Mouse (Mus musculus): ENCODE measurements at regions not wholly inside any gene's neighbourhood (a gene's known extent, or its start where the extent isn't known, plus 50 kb on each side); places are given as distances from the start of the nearest gene placed in this dataset.
A peak's percentile ranks its signal among the peaks of the same experiment; 100 is the strongest.

GRCm38 (mm10) chr15:32015169-32015568 lies 161.9 kb upstream of the Tas2r119 start:
- H3K27me3 ChIP-seq (replicated peaks; ENCODE audit: control insufficient read depth, insufficient read depth, low read length), result no peaks in the 10 kb centered on the region
- 88% methylated on average over 4 of the region's 4 CpGs for WGBS
- TF ChIP-seq CTCF (conservative IDR thresholded peaks at IDR 0.05; ENCODE audit: insufficient read depth, insufficient read length, low read depth, low read length) (no peak), POLR2A (IDR thresholded peaks at IDR 0.05; ENCODE audit: low read depth, low read length) (no peak)
- H3K4me1 ChIP-seq (ENCODE audit: control insufficient read depth, insufficient read depth, low read length), result peaks cover 3% of the 10 kb centered on the region; the same call in 1 of the 2 replicates
- no peak overlapping the region for H3K27ac ChIP-seq (ENCODE audit: insufficient read depth, low read depth, low read length)
- no peaks in the 10 kb centered on the region for H3K36me3 ChIP-seq (ENCODE audit: control insufficient read depth, insufficient read depth, low read length)
- DNase-seq, result no peak
- no peak overlapping the region for H3K4me3 ChIP-seq (ENCODE audit: insufficient read depth, low read depth, low read length)

GRCm38 (mm10) chr15:32020323-32021008 lies 156.6 kb upstream of the Tas2r119 start:
- H3K4me1 ChIP-seq (ENCODE audit: control insufficient read depth, insufficient read depth, low read length), result 0 out of 2 replicates have a peak, but pooled peaks cover 6% of the 10 kb centered on the region
- DNase-seq, result peak; percentile 13
- no peaks in the 10 kb centered on the region for H3K36me3 ChIP-seq (ENCODE audit: control insufficient read depth, insufficient read depth, low read length)
- WGBS, result 31% methylated on average over 6 of the region's 6 CpGs
- H3K4me3 ChIP-seq (ENCODE audit: insufficient read depth, low read depth, low read length), result peak overlapping the region; percentile 5
- H3K27me3 ChIP-seq (replicated peaks; ENCODE audit: control insufficient read depth, insufficient read depth, low read length), result no peaks in the 10 kb centered on the region
- no peak overlapping the region for H3K27ac ChIP-seq (ENCODE audit: insufficient read depth, low read depth, low read length)
- TF ChIP-seq CTCF (conservative IDR thresholded peaks at IDR 0.05; ENCODE audit: insufficient read depth, insufficient read length, low read depth, low read length), result no peak
- no peak for TF ChIP-seq POLR2A (IDR thresholded peaks at IDR 0.05; ENCODE audit: low read depth, low read length)

GRCm38 (mm10) chr15:32021009-32021602 lies 156.0 kb upstream of the Tas2r119 start:
- no peak overlapping the region for H3K27ac ChIP-seq (ENCODE audit: insufficient read depth, low read depth, low read length)
- no peak overlapping the region for H3K4me3 ChIP-seq (ENCODE audit: insufficient read depth, low read depth, low read length)
- DNase-seq, result peak; percentile 10
- no peaks in the 10 kb centered on the region for H3K27me3 ChIP-seq (replicated peaks; ENCODE audit: control insufficient read depth, insufficient read depth, low read length)
- WGBS, result 31% methylated on average over 5 of the region's 5 CpGs
- no peaks in the 10 kb centered on the region for H3K36me3 ChIP-seq (ENCODE audit: control insufficient read depth, insufficient read depth, low read length)
- TF ChIP-seq CTCF (conservative IDR thresholded peaks at IDR 0.05; ENCODE audit: insufficient read depth, insufficient read length, low read depth, low read length) (no peak), POLR2A (IDR thresholded peaks at IDR 0.05; ENCODE audit: low read depth, low read length) (no peak)
- 0 out of 2 replicates have a peak, but pooled peaks cover 6% of the 10 kb centered on the region for H3K4me1 ChIP-seq (ENCODE audit: control insufficient read depth, insufficient read depth, low read length)

- no peak for DNase-seq
- TF ChIP-seq POLR2A (IDR thresholded peaks at IDR 0.05; ENCODE audit: low read depth, low read length), result no peak
- Histone ChIP-seq H3K36me3 (ENCODE audit: control insufficient read depth, insufficient read depth, low read length) (no peaks in the 10 kb centered on the region), H3K4me3 (ENCODE audit: insufficient read depth, low read depth, low read length) (no peak overlapping the region), H3K4me1 (ENCODE audit: control insufficient read depth, insufficient read depth, low read length) (no peaks in the 10 kb centered on the region), H3K27ac (ENCODE audit: insufficient read depth, low read depth, low read length) (no peak overlapping the region), H3K27me3 (replicated peaks; ENCODE audit: control insufficient read depth, insufficient read depth, low read length) (no peaks in the 10 kb centered on the region)
- 81% methylated on average over 1 of the region's 1 CpGs for WGBS
Observed at GRCm38 (mm10) chr15:32034091-32034490, 143.0 kb upstream of the Tas2r119 start.

GRCm38 (mm10) chr15:32034790-32035189 lies 142.3 kb upstream of the Tas2r119 start:
- no peaks in the 10 kb centered on the region for H3K4me1 ChIP-seq (ENCODE audit: control insufficient read depth, insufficient read depth, low read length)
- H3K27ac ChIP-seq (ENCODE audit: insufficient read depth, low read depth, low read length), result no peak overlapping the region
- WGBS, result 58% methylated on average over 7 of the region's 7 CpGs
- no peaks in the 10 kb centered on the region for H3K27me3 ChIP-seq (replicated peaks; ENCODE audit: control insufficient read depth, insufficient read depth, low read length)
- DNase-seq, result no peak
- TF ChIP-seq POLR2A (IDR thresholded peaks at IDR 0.05; ENCODE audit: low read depth, low read length) (no peak), CTCF (conservative IDR thresholded peaks at IDR 0.05; ENCODE audit: insufficient read depth, insufficient read length, low read depth, low read length) (no peak)
- H3K4me3 ChIP-seq (ENCODE audit: insufficient read depth, low read depth, low read length), result no peak overlapping the region
- H3K36me3 ChIP-seq (ENCODE audit: control insufficient read depth, insufficient read depth, low read length), result no peaks in the 10 kb centered on the region

GRCm38 (mm10) chr15:32041764-32042163 lies 135.3 kb upstream of the Tas2r119 start:
- Histone ChIP-seq H3K4me1 (ENCODE audit: control insufficient read depth, insufficient read depth, low read length) (no peaks in the 10 kb centered on the region), H3K36me3 (ENCODE audit: control insufficient read depth, insufficient read depth, low read length) (no peaks in the 10 kb centered on the region), H3K27me3 (replicated peaks; ENCODE audit: control insufficient read depth, insufficient read depth, low read length) (no peaks in the 10 kb centered on the region), H3K4me3 (ENCODE audit: insufficient read depth, low read depth, low read length) (no peak overlapping the region), H3K27ac (ENCODE audit: insufficient read depth, low read depth, low read length) (no peak overlapping the region)
- no peak for TF ChIP-seq POLR2A (IDR thresholded peaks at IDR 0.05; ENCODE audit: low read depth, low read length)
- no peak for TF ChIP-seq CTCF (conservative IDR thresholded peaks at IDR 0.05; ENCODE audit: insufficient read depth, insufficient read length, low read depth, low read length)
- DNase-seq, result no peak
- 72% methylated on average over 6 of the region's 6 CpGs for WGBS

GRCm38 (mm10) chr15:32042173-32042572 lies 134.9 kb upstream of the Tas2r119 start:
- H3K27me3 ChIP-seq (replicated peaks; ENCODE audit: control insufficient read depth, insufficient read depth, low read length), result no peaks in the 10 kb centered on the region
- no peak overlapping the region for H3K27ac ChIP-seq (ENCODE audit: insufficient read depth, low read depth, low read length)
- TF ChIP-seq POLR2A (IDR thresholded peaks at IDR 0.05; ENCODE audit: low read depth, low read length) (no peak), CTCF (conservative IDR thresholded peaks at IDR 0.05; ENCODE audit: insufficient read depth, insufficient read length, low read depth, low read length) (no peak)
- no peaks in the 10 kb centered on the region for H3K4me1 ChIP-seq (ENCODE audit: control insufficient read depth, insufficient read depth, low read length)
- no peak overlapping the region for H3K4me3 ChIP-seq (ENCODE audit: insufficient read depth, low read depth, low read length)
- peak; percentile 30 for DNase-seq
- no peaks in the 10 kb centered on the region for H3K36me3 ChIP-seq (ENCODE audit: control insufficient read depth, insufficient read depth, low read length)
- WGBS, result 30% methylated on average over 4 of the region's 4 CpGs
